Mouse (Mus musculus) heart, adult 2 months (tissue): ENCODE measurements at regions not wholly inside any gene's neighbourhood (a gene's known extent, or its start where the extent isn't known, plus 50 kb on each side); places are given as distances from the start of the nearest gene placed in this dataset.

Experiments used
- CTCF ChIP-seq: fragments of 200-600 bp; IDR thresholded peaks from 2 replicates; pipeline ENCODE4 v1.8.1; 2022; ENCODE audit warnings: antibody characterized with exemption, mild to moderate bottlenecking, moderate library complexity
- EP300 ChIP-seq: fragments of 200-500 bp; IDR thresholded peaks from 2 replicates; pipeline ENCODE4 v1.6.1; 2011; ENCODE audit warnings: low read depth, low read length, control low read depth; ENCODE audit not compliant: insufficient read depth
- POLR2A ChIP-seq: fragments of 200-500 bp; IDR thresholded peaks from 2 replicates; pipeline ENCODE4 v1.6.1; 2011; ENCODE audit warnings: mild to moderate bottlenecking, low read depth, low read length, control low read depth; ENCODE audit not compliant: insufficient read depth

DNA sequence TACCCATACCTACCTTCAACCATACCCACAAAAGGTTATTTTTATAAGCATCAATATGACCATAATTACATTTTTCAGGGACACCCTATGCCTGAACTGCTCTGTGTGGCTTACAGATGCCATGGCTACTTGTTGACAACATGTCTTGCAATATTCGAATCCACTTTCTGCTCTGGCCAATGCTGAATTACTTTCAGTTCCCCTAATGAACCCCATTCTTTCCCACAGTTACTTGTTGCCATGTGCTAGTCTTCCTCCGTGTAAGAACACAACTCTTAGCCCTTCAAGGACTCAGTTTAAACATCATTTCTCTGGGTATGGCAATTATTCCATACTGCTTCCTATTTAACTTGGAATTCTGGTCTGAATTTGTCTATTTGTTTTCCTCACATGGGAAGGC lies 110.4 kb upstream of the Prdm1 start:
- TF ChIP-seq CTCF, result no peak
- TF ChIP-seq POLR2A, result no peak
- TF ChIP-seq EP300, result no peak
